Mouse (Mus musculus) kidney, adult 2 months (tissue): ENCODE results near the gene Olfr1510. TPM values are rescaled to one million over a fixed set of nuclear protein-coding genes. Genes with fewer than 3 reads are reported as not detected.

Experiments used
- DNase-seq: peaks from one replicate; pipeline ENCODE4 v3.0.0; 2021
- H3K27ac ChIP-seq: fragments of 200-500 bp; 2 replicates; pipeline ENCODE4 v1.5.1; 2012; ENCODE audit warnings: low read depth, low read length, control low read depth, inconsistent platforms; ENCODE audit not compliant: insufficient read depth
- H3K27me3 ChIP-seq: fragments of 200-500 bp; replicated peaks from 2 replicates; pipeline ENCODE4 v1.6.1; 2012; ENCODE audit warnings: mild to moderate bottlenecking, moderate library complexity, low read length, inconsistent platforms; ENCODE audit not compliant: control insufficient read depth, insufficient read depth
- H3K36me3 ChIP-seq: fragments of 200-500 bp; 2 replicates; pipeline ENCODE4 v1.6.1; 2012; ENCODE audit warnings: mild to moderate bottlenecking, moderate library complexity, low read length, inconsistent platforms; ENCODE audit not compliant: control insufficient read depth, insufficient read depth
- H3K4me1 ChIP-seq: fragments of 200-500 bp; 2 replicates; pipeline ENCODE4 v1.6.1; 2011; ENCODE audit warnings: low read length; ENCODE audit not compliant: control insufficient read depth, insufficient read depth
- H3K4me3 ChIP-seq: fragments of 200-500 bp; 2 replicates; pipeline ENCODE4 v1.5.1; 2011; ENCODE audit warnings: mild to moderate bottlenecking, low read depth, low read length, control low read depth; ENCODE audit not compliant: insufficient read depth
- CTCF ChIP-seq: fragments of 200-500 bp; conservative IDR thresholded peaks from 2 replicates; pipeline ENCODE4 v1.5.1; 2011; ENCODE audit warnings: low read depth, mild to moderate bottlenecking, control low read depth, low read length, moderate library complexity, mixed read lengths; ENCODE audit not compliant: insufficient read depth, insufficient read length
- POLR2A ChIP-seq: fragments of 200-500 bp; IDR thresholded peaks from one replicate; pipeline ENCODE4 v1.6.1; 2011; ENCODE audit warnings: low read depth, low read length, control low read depth
- WGBS: fragments of 180-500 bp; shearing (Covaris S2); methylation state at CpG from one replicate; pipeline ENCODE4 v1.1.7; 2018; 5-methylcytosine and 5-hydroxymethylcytosine counted together
- polyA plus RNA-seq: library from polyadenylated mRNA; depleted of rRNA; stranded (reverse); fragments of >200 nt; gene quantifications from 2 replicates; pipeline ENCODE4 v1.2.3, GENCODE M21; 2012; rRNA removed

Gene Olfr1510
- polyA plus RNA-seq, 1 experiment, result not detected

DNA sequence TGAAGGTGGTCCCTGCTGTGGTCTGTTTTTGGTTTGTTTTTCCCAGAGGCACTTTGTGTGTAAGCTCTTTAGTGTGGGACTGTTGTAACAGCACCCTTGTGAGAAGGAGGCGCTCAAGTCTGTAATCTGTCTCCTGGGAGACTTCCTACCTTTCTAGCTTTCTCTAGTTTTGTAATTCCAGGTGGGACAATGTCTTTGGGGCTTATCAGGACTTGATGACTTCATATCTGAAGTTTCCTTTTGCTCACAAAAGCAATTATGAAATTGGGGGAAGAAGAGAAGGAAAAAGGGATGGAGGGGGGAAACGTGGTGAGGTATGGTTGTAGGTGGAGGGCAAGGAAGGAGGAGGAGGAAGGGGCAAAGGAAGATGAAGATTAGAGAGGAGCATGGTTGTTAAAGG lies 35.1 kb downstream of the Olfr1510 start, which contains the start of gene Olfr1512:
Gene Olfr1512, minus strand, starts transcription at position 101 of the 400 bp plus-strand sequence.
- TF ChIP-seq POLR2A (no peak), CTCF (no peak)

DNA sequence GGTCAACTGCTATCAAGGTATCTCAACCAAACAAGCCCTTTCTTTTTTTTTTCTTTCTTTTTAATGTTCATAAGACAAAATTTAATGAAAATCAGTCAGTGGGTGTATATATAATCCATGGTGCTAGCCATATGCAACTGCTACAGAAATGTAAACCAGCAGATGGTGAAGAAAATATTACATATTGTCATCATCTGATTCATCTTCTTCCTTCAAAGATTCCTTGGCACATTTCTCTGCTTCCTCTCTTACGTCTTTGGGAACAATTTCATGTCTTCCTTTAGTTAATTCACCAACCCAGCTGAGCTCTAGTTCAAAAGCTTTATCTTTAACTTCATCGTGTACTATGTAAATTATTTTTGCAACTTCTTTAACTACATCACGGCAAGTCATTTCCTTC lies 45.4 kb downstream of the Olfr1510 start:
- 84% methylated on average over 3 of the region's 3 CpGs for WGBS
- DNase-seq, result no peak
- H3K27me3 ChIP-seq, result no peaks in the 10 kb centered on the region
- H3K36me3 ChIP-seq, result no peaks in the 10 kb centered on the region
- H3K27ac ChIP-seq, result no peak overlapping the region
- no peak overlapping the region for H3K4me3 ChIP-seq
- no peaks in the 10 kb centered on the region for H3K4me1 ChIP-seq
- no peak for TF ChIP-seq POLR2A
- TF ChIP-seq CTCF, result no peak

More for the DNA sequence above, 35.1 kb downstream of the Olfr1510 start, which contains the start of gene Olfr1512:
- no peak within 1 kb of the TSS for H3K27ac ChIP-seq
- no peak for DNase-seq
- no peaks in the 10 kb centered on the region for H3K27me3 ChIP-seq
- WGBS, result 76% methylated on average over 2 of the region's 2 CpGs
- no peak within 1 kb of the TSS for H3K4me3 ChIP-seq
- no peaks in the 10 kb centered on the region for H3K36me3 ChIP-seq
- H3K4me1 ChIP-seq, result no peaks in the 10 kb centered on the region

Other genes with a start within 250 kb of the Olfr1510 start
- 7.1 and 10.2 TPM in 2 replicates for gene Supt16, start 217.0 kb downstream of the Olfr1510 start, polyA plus RNA-seq
- gene Chd8, start 156.6 kb downstream of the Olfr1510 start, polyA plus RNA-seq, result 20.6 and 22.1 TPM in 2 replicates
- 26.6 and 32.0 TPM in 2 replicates for gene Tox4, start 135.2 kb downstream of the Olfr1510 start, polyA plus RNA-seq
- 7.5 and 8.4 TPM in 2 replicates for gene Rab2b, start 134.8 kb downstream of the Olfr1510 start, polyA plus RNA-seq
- 16.0 and 23.5 TPM in 2 replicates for gene Mettl3, start 109.2 kb downstream of the Olfr1510 start, polyA plus RNA-seq
- gene Sall2, start 85.6 kb downstream of the Olfr1510 start, polyA plus RNA-seq, result 16.9 and 18.3 TPM in 2 replicates
- not detected in 2 replicates for gene Olfr1513, start 58.0 kb downstream of the Olfr1510 start, polyA plus RNA-seq
- not detected in 2 replicates for gene Olfr1512, start 35.2 kb downstream of the Olfr1510 start, polyA plus RNA-seq
- not detected in 2 replicates for gene Olfr1511, start 17.0 kb downstream of the Olfr1510 start, polyA plus RNA-seq
- not detected in 2 replicates for gene Olfr1509, start 28.6 kb upstream of the Olfr1510 start, polyA plus RNA-seq
- gene Olfr1508, start 53.1 kb upstream of the Olfr1510 start, polyA plus RNA-seq, result not detected in 2 replicates
- not detected in 2 replicates for gene Olfr1507, start 81.4 kb upstream of the Olfr1510 start, polyA plus RNA-seq